Mouse (Mus musculus) testis, adult 2 months (tissue): ENCODE data around the gene Pam.

Experiments
- CTCF ChIP-seq: fragments of 200-500 bp; IDR thresholded peaks from 2 replicates; pipeline ENCODE4 v1.5.1; 2012; ENCODE audit warnings: low read depth, mild to moderate bottlenecking, inconsistent platforms, low read length, moderate library complexity; ENCODE audit not compliant: control insufficient read depth, insufficient read depth, insufficient replicate concordance
- POLR2A ChIP-seq: fragments of 200-500 bp; IDR thresholded peaks from 2 replicates; pipeline ENCODE4 v1.6.1; 2012; ENCODE audit warnings: low read depth, mild to moderate bottlenecking, inconsistent platforms, low read length, moderate library complexity; ENCODE audit not compliant: control insufficient read depth

GRCm38 (mm10) chr1:98070743-98071325 is 24.6 kb downstream of the Pam start:
- no peak for TF ChIP-seq CTCF
- no peak for TF ChIP-seq POLR2A
